Mouse (Mus musculus) naive thymus-derived CD4-positive, alpha-beta T cell, adult 2 months (primary cell): ENCODE results near the gene Pax7.

Experiments
- DNase-seq: peaks from one replicate; pipeline ENCODE4 v3.0.0-alpha.2; 2011; ENCODE audit warnings: low read depth

The Pax7 gene

GRCm38 (mm10) chr4:139747190-139747936 lies 86.0 kb downstream of the Pax7 start:
- DNase-seq: no peak

DNA sequence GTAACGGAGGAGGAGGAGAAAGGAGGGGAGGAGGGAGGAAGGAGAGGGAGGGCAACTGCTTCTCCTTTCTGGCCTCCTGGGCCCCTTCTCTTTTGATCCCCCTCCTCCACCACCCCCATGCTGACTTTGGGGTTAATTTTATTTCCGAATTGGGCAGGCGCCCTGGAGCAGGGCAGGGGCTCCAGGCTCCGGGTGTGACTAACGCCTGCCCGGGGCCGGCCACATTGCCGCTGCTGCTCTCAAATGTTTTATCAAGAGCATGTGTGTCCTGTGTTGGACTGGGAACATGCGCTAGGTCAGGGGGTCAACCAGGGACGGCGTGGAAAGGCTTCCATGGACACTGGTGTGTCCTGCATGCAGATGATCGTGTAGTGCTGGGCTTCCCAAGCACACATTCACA lies 87.2 kb downstream of the Pax7 start:
- no peak for DNase-seq

GRCm38 (mm10) chr4:139744765-139745395 lies 88.4 kb downstream of the Pax7 start:
- no peak for DNase-seq

GRCm38 (mm10) chr4:139743626-139744025 lies 89.7 kb downstream of the Pax7 start:
- no peak for DNase-seq

- no peak for DNase-seq
These were observed 96.3 kb downstream of the Pax7 start for GRCm38 (mm10) chr4:139737035-139737434.

- no peak for DNase-seq
These were observed 106.2 kb downstream of the Pax7 start for GRCm38 (mm10) chr4:139727101-139727500.

DNA sequence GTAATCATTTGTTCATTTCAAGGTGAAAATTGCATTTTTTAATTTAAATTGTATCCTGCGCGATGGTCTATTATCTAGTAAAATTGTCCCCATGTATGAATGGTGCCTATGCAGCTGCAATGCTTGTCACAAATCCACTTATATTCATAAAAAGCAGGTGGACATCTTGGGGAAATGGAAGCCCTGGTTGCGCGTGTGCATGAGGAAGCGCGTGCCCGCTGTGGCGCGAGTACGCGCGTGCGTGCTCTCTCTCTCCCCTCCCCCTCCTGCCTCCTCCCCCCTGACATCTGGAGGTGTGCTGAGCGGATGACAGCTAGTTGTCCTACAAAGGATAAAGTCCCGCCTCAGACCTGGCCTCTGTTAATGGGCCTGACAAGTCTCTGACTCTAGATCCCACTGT lies 107.9 kb downstream of the Pax7 start:
- DNase-seq: no peak

- no peak for DNase-seq
These were observed 109.0 kb downstream of the Pax7 start for GRCm38 (mm10) chr4:139724296-139724695.

- no peak for DNase-seq
These were observed 114.3 kb downstream of the Pax7 start for GRCm38 (mm10) chr4:139718978-139719377.

DNA sequence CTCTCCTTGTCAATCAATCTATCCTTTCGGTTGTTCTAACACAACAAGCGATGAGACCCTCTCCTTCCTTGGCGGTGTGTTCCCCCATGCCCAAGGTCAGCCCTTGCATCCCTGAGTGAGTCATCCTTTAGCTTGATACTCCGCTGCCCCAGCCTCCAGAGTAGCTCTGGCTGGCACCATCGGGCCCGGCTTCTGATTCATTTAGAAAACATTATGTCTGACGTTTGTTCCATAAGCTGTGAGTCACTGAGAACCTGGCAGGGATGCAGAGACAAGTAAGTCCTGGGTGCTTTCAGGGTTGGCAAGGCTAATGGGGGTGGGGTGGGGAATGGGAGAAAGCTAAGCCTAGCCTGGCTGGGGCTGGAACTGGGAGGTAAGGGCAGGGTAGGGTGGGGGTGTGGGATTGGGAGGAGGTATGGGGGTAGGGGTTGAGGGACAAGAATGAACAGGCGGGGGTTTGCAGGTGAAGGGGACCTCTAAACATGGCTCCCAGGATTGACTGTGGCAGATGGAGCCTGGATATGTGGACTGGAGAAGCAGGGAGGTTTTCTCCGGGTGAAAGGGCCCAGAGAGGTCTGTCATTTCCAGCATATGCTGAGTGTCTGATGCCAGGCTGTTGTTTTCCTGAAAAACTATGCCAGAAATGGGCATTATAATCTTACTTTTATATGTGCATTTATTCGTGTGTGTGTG lies 116.7 kb downstream of the Pax7 start:
- DNase-seq: no peak

- no peak for DNase-seq
These were observed 117.9 kb downstream of the Pax7 start for GRCm38 (mm10) chr4:139715241-139715932.

DNA sequence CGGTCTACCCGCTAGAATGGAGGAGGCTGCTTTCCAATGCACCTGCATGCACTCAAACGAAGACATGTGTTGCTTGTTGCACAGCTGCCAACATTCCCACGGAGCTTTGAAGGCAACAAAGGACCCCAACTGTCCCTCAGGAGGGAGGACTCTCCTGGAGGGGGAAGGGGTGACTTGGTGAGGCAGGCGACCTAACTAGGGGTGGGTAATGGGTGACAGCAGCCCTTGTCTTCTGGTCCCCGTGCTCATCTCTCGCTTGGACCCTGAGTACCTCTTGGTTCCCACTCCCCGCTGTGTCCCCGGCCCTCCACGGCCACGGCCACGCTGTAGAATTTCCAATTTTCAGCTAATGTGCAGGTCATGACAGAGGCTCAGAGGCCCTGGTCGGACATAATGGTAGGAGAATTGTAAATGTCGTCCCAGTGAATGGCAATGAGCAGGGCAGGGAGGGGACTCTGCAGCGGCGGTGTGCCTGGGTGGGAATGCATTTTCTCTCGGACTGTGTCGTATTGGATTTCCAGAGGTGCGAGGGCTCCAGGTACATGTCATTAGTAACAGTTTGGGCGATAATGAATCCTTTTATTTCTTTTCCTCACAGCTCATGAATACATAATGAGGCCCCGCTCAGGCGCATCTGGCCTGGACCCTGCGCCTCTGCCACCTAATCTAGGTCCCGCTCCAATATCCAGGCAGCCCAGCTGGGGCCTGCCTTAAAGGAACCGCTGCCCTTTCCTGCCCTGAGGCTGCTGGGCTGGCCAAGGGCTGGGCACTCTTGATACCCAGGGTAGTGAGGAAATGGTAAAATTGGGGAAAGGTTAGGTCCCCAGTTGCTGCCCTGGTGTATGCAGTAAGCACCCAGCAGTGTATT lies 122.6 kb downstream of the Pax7 start:
- DNase-seq: no peak

- no peak for DNase-seq
These were observed 127.3 kb downstream of the Pax7 start for GRCm38 (mm10) chr4:139705986-139706385.

- peak; percentile 15 for DNase-seq
These were observed 129.9 kb downstream of the Pax7 start for GRCm38 (mm10) chr4:139703468-139703867.

- DNase-seq: no peak
These were observed 130.4 kb downstream of the Pax7 start for GRCm38 (mm10) chr4:139702914-139703313.

DNA sequence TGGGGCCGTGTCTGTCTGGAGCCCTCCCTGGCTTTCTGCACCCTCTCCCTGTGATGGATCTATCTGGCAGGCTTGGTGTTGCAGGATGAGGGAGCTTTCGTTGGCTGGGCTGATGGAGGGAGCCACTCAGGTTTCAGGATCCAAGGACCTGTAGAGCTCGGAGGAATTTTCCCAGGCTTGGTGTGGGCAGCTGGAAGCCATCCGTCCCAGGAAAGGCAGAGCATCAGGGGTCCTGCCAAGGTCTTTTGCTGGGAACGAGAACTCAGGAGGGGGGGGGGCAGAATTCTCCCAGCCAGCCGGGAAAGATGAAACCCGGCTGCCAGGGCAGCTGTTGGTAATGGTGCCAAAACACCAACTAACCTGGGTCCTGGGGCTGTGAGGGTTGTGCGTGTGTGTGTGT lies 134.7 kb downstream of the Pax7 start:
- no peak for DNase-seq

GRCm38 (mm10) chr4:139697755-139698154 lies 135.6 kb downstream of the Pax7 start:
- DNase-seq: no peak

DNA sequence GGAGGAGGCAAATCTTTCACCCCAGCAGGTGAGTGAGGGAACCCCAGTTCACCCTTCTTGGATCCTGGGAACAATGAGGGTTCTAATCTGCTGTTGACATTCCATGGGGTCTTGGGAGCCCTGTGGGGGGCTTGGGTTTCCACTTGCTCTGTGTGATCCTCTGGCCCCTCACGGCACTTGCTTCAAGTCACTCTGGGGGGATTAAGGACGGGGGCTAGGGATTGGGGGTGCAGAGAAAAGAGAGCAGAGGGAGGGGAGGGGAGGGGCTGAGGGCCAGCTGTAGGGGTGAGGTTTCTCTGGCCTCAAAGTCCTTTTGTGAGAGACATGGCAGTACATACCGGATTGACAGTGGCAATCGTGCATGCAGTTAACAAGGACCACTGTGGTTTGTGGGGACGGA lies 140.0 kb downstream of the Pax7 start:
- no peak for DNase-seq

DNA sequence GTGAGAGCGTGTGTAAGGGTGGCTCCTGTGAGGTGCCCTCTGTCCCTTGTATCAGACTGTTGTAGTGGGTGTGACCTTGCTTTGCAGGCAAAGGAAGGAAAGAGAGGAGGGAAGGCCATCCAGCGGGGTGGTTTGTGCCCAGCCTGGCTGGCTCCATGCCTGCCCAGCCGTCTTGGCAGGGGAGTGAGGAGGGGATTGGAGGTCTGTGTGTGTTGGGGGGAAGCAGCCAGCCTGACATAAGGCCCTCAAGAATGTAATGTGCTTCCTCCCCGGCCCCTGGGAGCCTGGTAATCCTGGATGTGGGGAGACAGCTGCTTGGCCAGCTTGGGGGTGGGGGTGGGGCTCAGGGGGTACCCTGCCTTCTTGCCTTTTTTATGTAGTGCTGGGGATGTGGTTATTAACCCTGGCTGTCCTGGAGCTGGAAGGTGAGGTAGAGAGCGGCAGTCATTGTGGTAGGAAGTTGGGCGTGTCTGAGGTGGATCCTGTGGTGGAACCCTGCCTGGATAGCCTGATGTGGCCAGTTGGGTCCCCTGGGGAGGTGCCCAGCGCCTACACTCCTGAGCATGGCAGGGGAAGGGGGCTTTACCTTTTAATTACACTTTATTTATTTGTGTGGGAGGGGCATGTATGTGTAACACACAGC lies 143.6 kb downstream of the Pax7 start:
- no peak for DNase-seq

DNA sequence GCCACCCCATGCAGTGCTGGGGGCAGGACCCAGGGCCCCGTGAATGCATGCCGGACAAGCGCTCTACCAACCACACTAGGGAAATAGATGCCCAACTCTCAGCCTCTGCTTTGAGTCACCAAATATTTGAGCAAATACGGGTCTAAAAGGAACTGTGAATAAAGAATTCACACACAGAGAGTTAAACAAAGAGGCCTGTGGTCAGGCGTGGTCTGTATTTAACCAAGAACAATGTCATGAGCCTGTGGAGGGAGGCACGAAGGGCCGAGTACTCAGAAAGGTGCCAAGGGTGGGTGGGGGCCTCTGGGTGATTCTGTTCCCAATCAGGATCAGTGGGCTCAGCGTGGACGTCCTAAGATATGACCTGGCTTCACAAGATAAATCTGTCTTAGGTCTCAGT lies 145.3 kb downstream of the Pax7 start:
- DNase-seq: no peak
